Mouse (Mus musculus) heart, adult 2 months (tissue): ENCODE measurements around the gene Miip. TPM values are rescaled to one million over a fixed set of nuclear protein-coding genes. Genes with fewer than 3 reads are reported as not detected.
A peak's percentile ranks its signal among the peaks of the same experiment; 100 is the strongest.

Source experiments
- DNase-seq, 2 experiments: peaks; one replicate each; pipeline ENCODE4 v3.0.0; 2021
- H3K27ac ChIP-seq: fragments of 200-600 bp; 2 replicates; pipeline ENCODE4 v1.8.1; 2022
- H3K27me3 ChIP-seq: fragments of 200-500 bp; 2 replicates; pipeline ENCODE4 v1.6.1; 2012; ENCODE audit warnings: mild to moderate bottlenecking, low read length, inconsistent platforms, mixed read lengths; ENCODE audit not compliant: control insufficient read depth, insufficient read depth
- H3K36me3 ChIP-seq: fragments of 200-500 bp; 2 replicates; pipeline ENCODE4 v1.6.1; 2012; ENCODE audit warnings: low read length, inconsistent platforms; ENCODE audit not compliant: control insufficient read depth, insufficient read depth
- H3K4me1 ChIP-seq: fragments of 200-500 bp; 2 replicates; pipeline ENCODE4 v1.6.1; 2011; ENCODE audit warnings: low read length; ENCODE audit not compliant: control insufficient read depth, insufficient read depth
- H3K4me3 ChIP-seq: fragments of 200-600 bp; 2 replicates; pipeline ENCODE4 v1.8.1; 2022
- H3K79me2 ChIP-seq: fragments of 200-500 bp; replicated peaks from 2 replicates; pipeline ENCODE4 v1.6.1; 2012; ENCODE audit warnings: mild to moderate bottlenecking, inconsistent platforms, low read length, moderate library complexity, mixed read lengths; ENCODE audit not compliant: control insufficient read depth, insufficient read depth
- H3K9ac ChIP-seq: fragments of 200-500 bp; 2 replicates; pipeline ENCODE4 v1.6.1; 2012; ENCODE audit warnings: low read depth, mild to moderate bottlenecking, control low read depth, inconsistent platforms, low read length, mixed read lengths
- CTCF ChIP-seq: fragments of 200-600 bp; IDR thresholded peaks from 2 replicates; pipeline ENCODE4 v1.8.1; 2022; ENCODE audit warnings: antibody characterized with exemption, mild to moderate bottlenecking, moderate library complexity
- EP300 ChIP-seq: fragments of 200-500 bp; IDR thresholded peaks from 2 replicates; pipeline ENCODE4 v1.6.1; 2011; ENCODE audit warnings: low read depth, low read length, control low read depth; ENCODE audit not compliant: insufficient read depth
- POLR2A ChIP-seq: fragments of 200-500 bp; IDR thresholded peaks from 2 replicates; pipeline ENCODE4 v1.6.1; 2011; ENCODE audit warnings: mild to moderate bottlenecking, low read depth, low read length, control low read depth; ENCODE audit not compliant: insufficient read depth
- WGBS: fragments of 180-500 bp; shearing (Covaris S2); methylation state at CpG from one replicate; pipeline ENCODE4 v1.1.7; 2018; 5-methylcytosine and 5-hydroxymethylcytosine counted together
- intact Hi-C: fragments of 180-260 bp; cut with DNase I; formaldehyde crosslinking; loops from one replicate; pipeline ENCODE4 v1.15.1; 2025
- polyA plus RNA-seq: library from polyadenylated mRNA; depleted of rRNA; stranded (reverse); fragments of >200 nt; gene quantifications from 2 replicates; pipeline ENCODE4 v1.2.3, GENCODE M21; 2012
- total RNA-seq, 2 experiments: library from RNA; stranded (reverse); gene quantifications; 2 replicates each; pipeline ENCODE4 v1.2.3; 2021

The Miip gene
- total and polyA plus RNA-seq, 3 experiments: 5.4 to 24.8 (median 7.4) TPM

GRCm38 (mm10) chr4:147890341-147890740 lies 21.7 kb upstream of the Miip start:
- peak in 1 of 2 experiments; percentile 37 for DNase-seq
- 71% methylated on average over 6 of the region's 6 CpGs for WGBS
- intact Hi-C loops: no loop called here
- peak overlapping the region; percentile 65 for H3K27ac ChIP-seq
- H3K36me3 ChIP-seq: peaks cover 32% of the 10 kb centered on the region
- no peak overlapping the region for H3K9ac ChIP-seq
- no peak overlapping the region for H3K4me3 ChIP-seq
- no peaks in the 10 kb centered on the region for H3K27me3 ChIP-seq
- TF ChIP-seq POLR2A: no peak
- no peak for TF ChIP-seq CTCF
- no peak; the same call in 1 of the 2 replicates for TF ChIP-seq EP300
- H3K4me1 ChIP-seq: peaks cover 5% of the 10 kb centered on the region; the same call in 1 of the 2 replicates
- peaks cover 2% of the 10 kb centered on the region; the same call in 1 of the 2 replicates for H3K79me2 ChIP-seq

GRCm38 (mm10) chr4:147888237-147888636 lies 19.6 kb upstream of the Miip start:
- TF ChIP-seq CTCF: no peak
- TF ChIP-seq POLR2A: no peak
- no peak for TF ChIP-seq EP300
- WGBS: 61% methylated on average over 4 of the region's 4 CpGs
- H3K9ac ChIP-seq: no peak overlapping the region
- H3K36me3 ChIP-seq: peaks cover 19% of the 10 kb centered on the region
- peaks cover 2% of the 10 kb centered on the region; the same call in 1 of the 2 replicates for H3K79me2 ChIP-seq
- peaks cover 4% of the 10 kb centered on the region; the same call in 1 of the 2 replicates for H3K4me1 ChIP-seq
- no peak overlapping the region for H3K4me3 ChIP-seq
- intact Hi-C loops: no loop called here
- no peaks in the 10 kb centered on the region for H3K27me3 ChIP-seq
- no peak overlapping the region for H3K27ac ChIP-seq
- no peak for DNase-seq

- Histone ChIP-seq H3K27me3 (no peaks in the 10 kb centered on the region), H3K9ac (no peak overlapping the region), H3K36me3 (peaks cover 19% of the 10 kb centered on the region), H3K4me1 (peaks cover 4% of the 10 kb centered on the region; the same call in 1 of the 2 replicates), H3K4me3 (no peak overlapping the region), H3K27ac (no peak overlapping the region), H3K79me2 (no peaks in the 10 kb centered on the region)
- WGBS: 88% methylated on average over 7 of the region's 7 CpGs
- DNase-seq: no peak
- no peak for TF ChIP-seq POLR2A
- intact Hi-C loops: no loop called here
Observed at GRCm38 (mm10) chr4:147887277-147887676, 18.7 kb upstream of the Miip start.

GRCm38 (mm10) chr4:147886158-147886557 lies 17.5 kb upstream of the Miip start:
- no peak for DNase-seq
- peaks cover 10% of the 10 kb centered on the region for H3K36me3 ChIP-seq
- intact Hi-C loops: no loop called here

GRCm38 (mm10) chr4:147884138-147884537 lies 15.5 kb upstream of the Miip start:
- Histone ChIP-seq H3K36me3 (peaks cover 15% of the 10 kb centered on the region; the same call in 1 of the 2 replicates), H3K27ac (no peak overlapping the region; the same call in 1 of the 2 replicates), H3K9ac (no peak overlapping the region), H3K4me3 (no peak overlapping the region), H3K27me3 (no peaks in the 10 kb centered on the region), H3K4me1 (peaks cover 2% of the 10 kb centered on the region; the same call in 1 of the 2 replicates), H3K79me2 (peaks cover 3% of the 10 kb centered on the region)
- WGBS: 59% methylated on average over 3 of the region's 3 CpGs
- no peak for DNase-seq
- intact Hi-C loops: no loop called here
- TF ChIP-seq POLR2A: no peak
- TF ChIP-seq CTCF: no peak
- TF ChIP-seq EP300: no peak

More at GRCm38 (mm10) chr4:147886158-147886557, 17.5 kb upstream of the Miip start:
- Histone ChIP-seq H3K4me3 (no peak overlapping the region), H3K27ac (no peak overlapping the region), H3K9ac (no peak overlapping the region), H3K27me3 (no peaks in the 10 kb centered on the region), H3K79me2 (no peaks in the 10 kb centered on the region), H3K4me1 (peaks cover 4% of the 10 kb centered on the region; the same call in 1 of the 2 replicates)
- WGBS: 91% methylated on average over 12 of the region's 12 CpGs
- TF ChIP-seq POLR2A (no peak), EP300 (no peak), CTCF (no peak)

GRCm38 (mm10) chr4:147883041-147883440 lies 14.4 kb upstream of the Miip start:
- H3K79me2 ChIP-seq: peaks cover 3% of the 10 kb centered on the region
- no peaks in the 10 kb centered on the region for H3K27me3 ChIP-seq
- H3K9ac ChIP-seq: no peak overlapping the region
- intact Hi-C loops: no loop called here
- peaks cover 11% of the 10 kb centered on the region; the same call in 1 of the 2 replicates for H3K36me3 ChIP-seq
- H3K27ac ChIP-seq: 0 out of 2 replicates have a peak overlapping the region, but pooled peaks have one; percentile 9
- TF ChIP-seq CTCF (no peak), POLR2A (no peak), EP300 (no peak)
- no peaks in the 10 kb centered on the region; the same call in 1 of the 2 replicates for H3K4me1 ChIP-seq
- 53% methylated on average over 6 of the region's 6 CpGs for WGBS
- H3K4me3 ChIP-seq: no peak overlapping the region
- DNase-seq: no peak
